8 mouse cellular contexts compared by ENCODE assay signal in the genomic region with DNA sequence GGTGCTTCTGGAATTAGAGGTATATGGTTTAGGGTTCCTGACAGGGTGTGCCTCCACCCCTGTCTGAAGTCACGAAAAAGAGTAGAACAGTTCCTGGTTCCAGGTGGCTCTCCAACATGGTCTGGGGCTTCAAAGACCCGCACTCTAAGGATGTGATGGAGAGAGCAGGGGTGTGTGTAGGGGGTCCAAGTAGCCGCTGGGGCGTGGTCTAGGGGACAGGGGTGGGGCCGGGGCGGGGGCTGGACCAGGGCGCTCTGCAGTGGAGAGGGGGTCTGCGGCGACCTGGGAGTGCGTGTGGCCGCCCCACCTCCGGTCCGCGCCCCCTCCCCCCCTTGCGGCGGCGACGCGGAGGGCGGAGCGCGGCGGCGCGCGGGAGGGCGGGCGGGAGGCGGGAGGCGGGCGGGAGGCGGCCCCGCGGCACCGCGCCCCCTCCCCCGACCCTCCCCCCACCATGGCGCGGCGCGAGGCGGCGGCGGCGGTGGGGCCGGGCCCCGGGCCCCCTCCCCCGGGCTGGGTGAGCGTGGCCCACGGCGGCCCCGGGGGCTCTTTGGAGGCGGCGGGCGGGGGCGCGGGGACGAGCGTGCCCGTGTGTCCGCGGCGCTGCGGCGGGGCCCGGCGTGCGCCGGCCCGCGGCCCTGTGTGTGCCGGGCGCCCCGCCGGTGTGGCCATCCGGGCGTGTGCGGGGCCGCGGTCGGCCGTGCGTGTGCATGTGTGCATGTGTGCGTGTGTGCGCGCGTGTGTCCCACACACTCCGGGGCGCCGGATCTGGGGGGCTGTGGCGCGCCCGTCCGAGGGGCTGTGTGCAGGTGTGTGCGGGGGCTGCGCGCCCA. TPM values are rescaled to one million over a fixed set of nuclear protein-coding genes. Genes with fewer than 3 reads are reported as not detected.
DNase-seq lines count a peak whose midpoint lies in the region; ATAC-seq and TF ChIP-seq lines count a peak whose summit lies in the region.

A gene (plus strand): TSS at position 450 of the 830 bp plus-strand sequence.

- ATAC-seq in kidney, embryonic 14.5 days (ENCODE audit: low FRiP score, low TSS enrichment) = peak; percentile 73
- ATAC-seq in granulocyte monocyte progenitor cell, adult 5-6 weeks (replicated peaks; ENCODE audit: poor library complexity, severe bottlenecking) = peak; percentile 30
- peak; percentile 71 for ATAC-seq in limb, embryonic 11.5 days (ENCODE audit: insufficient number of reproducible peaks, low FRiP score, low TSS enrichment, low read depth)
- peak; percentile 79 for ATAC-seq in neural tube, embryonic 14.5 days (ENCODE audit: low read depth)

- no peaks in the 10 kb centered on the region for H3K27me3 ChIP-seq in kidney, embryonic 14.5 days (ENCODE audit: control insufficient read depth, insufficient read depth, low read length)
- H3K27me3 ChIP-seq in cerebellum, adult 2 months (ENCODE audit: control insufficient read depth, insufficient read depth, low read length) = no peaks in the 10 kb centered on the region
- H3K27me3 ChIP-seq in limb, embryonic 11.5 days (ENCODE audit: control insufficient read depth, insufficient read depth, low read length) = no peaks in the 10 kb centered on the region
- no peaks in the 10 kb centered on the region for H3K27me3 ChIP-seq in neural tube, embryonic 14.5 days (ENCODE audit: control insufficient read depth, insufficient read depth, low read length)

- peak within 1 kb of the TSS; percentile 87 for H3K4me3 ChIP-seq in kidney, embryonic 14.5 days (ENCODE audit: low read length)
- peak within 1 kb of the TSS; percentile 100 for H3K4me3 ChIP-seq in cerebellum, adult 2 months (replicated peaks; ENCODE audit: insufficient read depth, low read depth, low read length)
- H3K4me3 ChIP-seq in limb, embryonic 11.5 days (ENCODE audit: low read depth, low read length) = peak within 1 kb of the TSS; percentile 88
- H3K4me3 ChIP-seq in neural tube, embryonic 14.5 days (ENCODE audit: low read depth, low read length) = peak within 1 kb of the TSS; percentile 82

- peaks cover 10% of the 10 kb centered on the region for H3K4me1 ChIP-seq in kidney, embryonic 14.5 days (ENCODE audit: control insufficient read depth, insufficient read depth, low read length)
- peaks cover 5% of the 10 kb centered on the region for H3K4me1 ChIP-seq in cerebellum, adult 2 months (ENCODE audit: control insufficient read depth, insufficient read depth, low read length)
- H3K4me1 ChIP-seq in limb, embryonic 11.5 days (ENCODE audit: control insufficient read depth, insufficient read depth, low read length) = peaks cover 9% of the 10 kb centered on the region
- peaks cover 8% of the 10 kb centered on the region; the same call in 1 of the 2 replicates for H3K4me1 ChIP-seq in neural tube, embryonic 14.5 days (ENCODE audit: control insufficient read depth, insufficient read depth, low read length)

- H3K9me3 ChIP-seq in kidney, embryonic 14.5 days (ENCODE audit: control insufficient read depth, low read length) = no peaks in the 10 kb centered on the region
- H3K9me3 ChIP-seq in limb, embryonic 11.5 days (ENCODE audit: control insufficient read depth, low read length) = no peaks in the 10 kb centered on the region
- H3K9me3 ChIP-seq in neural tube, embryonic 14.5 days (ENCODE audit: control insufficient read depth, low read length) = no peaks in the 10 kb centered on the region

- H3K9ac ChIP-seq in kidney, embryonic 14.5 days (ENCODE audit: low read depth, low read length) = peak within 1 kb of the TSS; percentile 84
- peak within 1 kb of the TSS; percentile 87 for H3K9ac ChIP-seq in limb, embryonic 11.5 days (ENCODE audit: low read length)
- H3K9ac ChIP-seq in neural tube, embryonic 14.5 days (replicated peaks; ENCODE audit: low read depth, low read length) = peak within 1 kb of the TSS; percentile 88

- DNase-seq in kidney, adult 9 months = no peak
- peak; percentile 51 for DNase-seq in ES-CJ7 (ENCODE audit: low read depth, low spot score)
- DNase-seq in cerebellum, adult 2 months = peak; percentile 63 to 64
- peak; percentile 67 for DNase-seq in limb, embryonic 11.5 days (ENCODE audit: low spot score)
- DNase-seq in spleen, postnatal 14 days (ENCODE audit: low spot score in 2 of 2) = no peak

- no peak for TF ChIP-seq POLR2A in cerebellum, adult 2 months (IDR thresholded peaks at IDR 0.05; ENCODE audit: borderline replicate concordance, insufficient read depth, low read length)

- H3K4me2 ChIP-seq in kidney, embryonic 14.5 days (replicated peaks; ENCODE audit: low read depth, low read length) = peak within 1 kb of the TSS; percentile 99
- H3K4me2 ChIP-seq in limb, embryonic 11.5 days (ENCODE audit: low read depth, severe bottlenecking) = peak within 1 kb of the TSS; percentile 94
- H3K4me2 ChIP-seq in neural tube, embryonic 14.5 days (ENCODE audit: low read depth, low read length) = peak within 1 kb of the TSS; percentile 62

- TF ChIP-seq CTCF in cerebellum, adult 2 months (IDR thresholded peaks at IDR 0.05; ENCODE audit: borderline replicate concordance, insufficient read depth, low read depth, low read length) = no peak

- 2% methylated on average over 22 of the region's 97 CpGs for WGBS in kidney, embryonic 14.5 days
- 3% methylated on average over 46 of the region's 97 CpGs for WGBS in cerebellum, adult 2 months
- WGBS in limb, embryonic 11.5 days = under 1% methylated on average over 54 of the region's 97 CpGs
- WGBS in neural tube, embryonic 14.5 days = 1% methylated on average over 31 of the region's 97 CpGs

- H3K36me3 ChIP-seq in kidney, embryonic 14.5 days (ENCODE audit: control insufficient read depth, insufficient read depth, low read length) = no peaks in the 10 kb centered on the region
- H3K36me3 ChIP-seq in limb, embryonic 11.5 days (ENCODE audit: control insufficient read depth, insufficient read depth, low read length) = 0 out of 2 replicates have a peak, but pooled peaks cover 2% of the 10 kb centered on the region
- peaks cover 2% of the 10 kb centered on the region; the same call in 1 of the 2 replicates for H3K36me3 ChIP-seq in neural tube, embryonic 14.5 days (ENCODE audit: control insufficient read depth, insufficient read depth, low read length)

- H3K27ac ChIP-seq in kidney, embryonic 14.5 days (ENCODE audit: low read depth, low read length) = no peak within 1 kb of the TSS
- peak within 1 kb of the TSS; percentile 83 for H3K27ac ChIP-seq in cerebellum, adult 2 months (ENCODE audit: insufficient read depth, low read length)
- peak within 1 kb of the TSS; percentile 65; the same call in 1 of the 2 replicates for H3K27ac ChIP-seq in limb, embryonic 11.5 days (replicated peaks; ENCODE audit: low read depth, low read length)
- peak within 1 kb of the TSS; percentile 72 for H3K27ac ChIP-seq in neural tube, embryonic 14.5 days (ENCODE audit: low read depth, low read length)

RNA-seq across cellular contexts. Expression of the gene that starts here (rescaled TPM):
- polyA plus RNA-seq in kidney, embryonic 14.5 days (2014; fragmentation: Nextera tagmentation; extraction: Ambion mirVana) = 3.2 and 4.9 TPM in 2 replicates
- 39.6 and 41.5 TPM in 2 replicates for polyA plus RNA-seq in cerebellum, adult 2 months (2012; rRNA removed)
- total RNA-seq in granulocyte monocyte progenitor cell, adult 5-6 weeks (2014; fragmentation: Nextera tagmentation) = 0.80 and 1.7 TPM in 2 replicates
- 0.36 and 0.52 TPM in 2 replicates for total RNA-seq in granulocyte monocyte progenitor cell, adult 5-6 weeks (2017)
- polyA plus RNA-seq in limb, embryonic 11.5 days (2014; fragmentation: Nextera tagmentation; extraction: Ambion mirVana) = 5.8 and 6.3 TPM in 2 replicates
- 18.8 and 23.4 TPM in 2 replicates for polyA plus RNA-seq in neural tube, embryonic 14.5 days (2014; fragmentation: Nextera tagmentation; extraction: Ambion mirVana)

Comparison
In these comparisons a context has a peak if more than half of its experiments do, and no peak if none do; other contexts are left out.
1. DNase-seq: peak in ES-CJ7 (single experiment), cerebellum, adult 2 months (2 of 2) and limb, embryonic 11.5 days (single experiment); none in kidney, adult 9 months (single experiment) and spleen, postnatal 14 days (0 of 2).
2. Peak in every context shown above with its lines, with median percentiles within 50 percentile points of each other: ATAC-seq, H3K4me2 ChIP-seq, H3K4me3 ChIP-seq and H3K9ac ChIP-seq.